In the genomic region with DNA sequence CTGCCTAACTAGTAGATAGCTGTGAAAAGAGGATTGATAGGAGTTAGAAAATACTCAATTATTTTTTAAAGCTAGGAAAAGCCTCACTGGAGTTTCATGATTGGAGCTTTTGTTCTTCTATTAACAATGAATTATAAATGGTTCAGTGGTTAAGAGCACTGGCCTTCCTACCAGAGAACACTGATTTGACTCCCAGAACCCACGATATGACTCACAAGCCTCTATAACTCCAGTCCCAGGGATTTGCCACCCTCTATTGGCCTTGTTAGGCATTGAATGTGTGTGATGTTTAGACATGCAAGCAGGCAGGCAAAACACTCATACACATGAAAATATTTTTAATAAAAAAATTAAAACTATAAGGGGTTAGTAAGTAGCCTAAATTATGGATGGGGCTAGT, we compare ENCODE assay signal across 10 mouse cellular contexts.
DNase-seq lines count a peak whose midpoint lies in the region; ATAC-seq and TF ChIP-seq lines count a peak whose summit lies in the region.
"Had no signal": no experiment of that assay in that cellular context is flagged by ENCODE, and none has a peak within 500 bp of the region (broad histone marks: within the 10 kb centered on the region; RNA-seq: fewer than 3 reads in every experiment).

No protein-coding gene starts in this region.

- TF ChIP-seq EP300 in lung, postnatal 0 days (IDR thresholded peaks at IDR 0.05) = no peak

- H3K36me3 ChIP-seq in heart, embryonic 11.5 days (ENCODE audit: control insufficient read depth, insufficient read depth, low read length) = no peaks in the 10 kb centered on the region
- H3K36me3 ChIP-seq in lung, postnatal 0 days (ENCODE audit: insufficient read depth, low read length) = no peaks in the 10 kb centered on the region
- H3K36me3 ChIP-seq in neural tube, embryonic 14.5 days (ENCODE audit: control insufficient read depth, insufficient read depth, low read length) = no peaks in the 10 kb centered on the region
- H3K36me3 ChIP-seq: neural tube, embryonic 13.5 days had no signal

- H3K27ac ChIP-seq in heart, embryonic 11.5 days (ENCODE audit: low read depth, low read length) = no peak overlapping the region
- no peak overlapping the region for H3K27ac ChIP-seq in lung, postnatal 0 days (ENCODE audit: low read length)
- H3K27ac ChIP-seq in neural tube, embryonic 14.5 days (ENCODE audit: low read depth, low read length) = no peak overlapping the region
- H3K27ac ChIP-seq: neural tube, embryonic 13.5 days had no signal

- no peak overlapping the region for H3K4me3 ChIP-seq in heart, embryonic 11.5 days (ENCODE audit: low read depth, low read length)
- no peak overlapping the region for H3K4me3 ChIP-seq in lung, postnatal 0 days (ENCODE audit: low read depth, low read length)
- H3K4me3 ChIP-seq in neural tube, embryonic 14.5 days (ENCODE audit: low read depth, low read length) = no peak overlapping the region
- H3K4me3 ChIP-seq: neural tube, embryonic 13.5 days had no signal

- 14% methylated on average over 1 of the region's 1 CpGs for WGBS in heart, embryonic 11.5 days (ENCODE audit: insufficient replicate concordance)
- 26% methylated on average over 1 of the region's 1 CpGs for WGBS in lung, postnatal 0 days
- WGBS in neural tube, embryonic 14.5 days = 13% methylated on average over 1 of the region's 1 CpGs

- peaks cover 3% of the 10 kb centered on the region; the same call in 1 of the 2 replicates for H3K4me1 ChIP-seq in heart, embryonic 11.5 days (ENCODE audit: control insufficient read depth, insufficient read depth, low read length)
- H3K4me1 ChIP-seq in lung, postnatal 0 days (ENCODE audit: insufficient read depth, low read depth, low read length) = no peaks in the 10 kb centered on the region
- no peaks in the 10 kb centered on the region for H3K4me1 ChIP-seq in neural tube, embryonic 14.5 days (ENCODE audit: control insufficient read depth, insufficient read depth, low read length)
- H3K4me1 ChIP-seq: neural tube, embryonic 13.5 days had no signal

- peak; percentile 58 for TF ChIP-seq CTCF in lung, postnatal 0 days (IDR thresholded peaks at IDR 0.05)

- H3K27me3 ChIP-seq in heart, embryonic 11.5 days (ENCODE audit: control insufficient read depth, insufficient read depth, low read length) = no peaks in the 10 kb centered on the region
- H3K27me3 ChIP-seq in lung, postnatal 0 days (replicated peaks; ENCODE audit: insufficient read depth, low read length) = no peaks in the 10 kb centered on the region
- H3K27me3 ChIP-seq in neural tube, embryonic 14.5 days (ENCODE audit: control insufficient read depth, insufficient read depth, low read length) = no peaks in the 10 kb centered on the region
- H3K27me3 ChIP-seq: neural tube, embryonic 13.5 days had no signal

- ATAC-seq in heart, embryonic 11.5 days (replicated peaks; ENCODE audit: insufficient number of reproducible peaks, low FRiP score, low TSS enrichment) = 0 out of 2 replicates have a peak, but pooled peaks have one; percentile 52
- ATAC-seq in lung, postnatal 0 days = no peak
- peak; percentile 60; the same call in 1 of the 2 replicates for ATAC-seq in neural tube, embryonic 14.5 days (ENCODE audit: low read depth)
- no peak for ATAC-seq in megakaryocyte progenitor cell, adult 5-6 weeks (replicated peaks; ENCODE audit: poor library complexity)

- no peak overlapping the region for H3K9ac ChIP-seq in heart, embryonic 11.5 days (ENCODE audit: low read depth, low read length)
- no peak overlapping the region for H3K9ac ChIP-seq in lung, postnatal 0 days (replicated peaks; ENCODE audit: low read depth)
- H3K9ac ChIP-seq in neural tube, embryonic 14.5 days (replicated peaks; ENCODE audit: low read depth, low read length) = no peak overlapping the region
- H3K9ac ChIP-seq: neural tube, embryonic 13.5 days had no signal

- H3K4me2 ChIP-seq in heart, embryonic 11.5 days = no peak overlapping the region
- no peak overlapping the region for H3K4me2 ChIP-seq in lung, postnatal 0 days (replicated peaks; ENCODE audit: low read depth, low read length)
- H3K4me2 ChIP-seq in neural tube, embryonic 14.5 days (ENCODE audit: low read depth, low read length) = no peak overlapping the region
- H3K4me2 ChIP-seq: neural tube, embryonic 13.5 days had no signal

- no peaks in the 10 kb centered on the region for H3K9me3 ChIP-seq in heart, embryonic 11.5 days (replicated peaks; ENCODE audit: control insufficient read depth, low read length)
- no peaks in the 10 kb centered on the region for H3K9me3 ChIP-seq in lung, postnatal 0 days (ENCODE audit: low read length)
- no peaks in the 10 kb centered on the region for H3K9me3 ChIP-seq in neural tube, embryonic 14.5 days (ENCODE audit: control insufficient read depth, low read length)
- H3K9me3 ChIP-seq: neural tube, embryonic 13.5 days had no signal

- intact Hi-C loops in gastrocnemius, postnatal 14 days (cut with DNase I; ENCODE audit: low total_unique reads) = no loop called here

- no peak for DNase-seq in heart, adult 9 months (ENCODE audit: low spot score in 2 of 2)
- peak; percentile 31 for DNase-seq in lung, postnatal 0 days (ENCODE audit: low spot score)
- no peak for DNase-seq in lung, postnatal 25 days (ENCODE audit: low spot score)
- DNase-seq in embryo, embryonic 11 days = peak; percentile 41
- DNase-seq in gastrocnemius, postnatal 14 days = no peak
- DNase-seq: thymus, postnatal 36 days had no signal

Comparison
In these comparisons a context has a peak if more than half of its experiments do, and no peak if none do; other contexts are left out.
1. DNase-seq: peak in lung, postnatal 0 days (single experiment) and embryo, embryonic 11 days (single experiment); none in heart, adult 9 months (0 of 2), lung, postnatal 25 days (single experiment) and gastrocnemius, postnatal 14 days (single experiment).
2. ATAC-seq: peak in heart, embryonic 11.5 days (single experiment) and neural tube, embryonic 14.5 days (single experiment); none in lung, postnatal 0 days (single experiment) and megakaryocyte progenitor cell, adult 5-6 weeks (single experiment).